Mouse (Mus musculus) megakaryocyte, embryonic 14.5 days (primary cell): ENCODE measurements around the gene Slamf9. TPM values are rescaled to one million over a fixed set of nuclear protein-coding genes. Genes with fewer than 3 reads are reported as not detected.

Source experiments
- H3K27me3 ChIP-seq: replicated peaks from 2 replicates; pipeline ENCODE3; 2012; ENCODE audit warnings: inconsistent platforms
- H3K36me3 ChIP-seq: replicated peaks from 2 replicates; pipeline ENCODE3; 2012; ENCODE audit warnings: low read length, inconsistent platforms, mixed read lengths
- H3K4me1 ChIP-seq: 2 replicates; pipeline ENCODE4 v1.6.1; 2012; ENCODE audit warnings: inconsistent platforms
- H3K4me3 ChIP-seq: replicated peaks from 2 replicates; pipeline ENCODE3; 2012; ENCODE audit warnings: moderate library complexity, mild to moderate bottlenecking, inconsistent platforms
- H3K9me3 ChIP-seq: 2 replicates; pipeline ENCODE4 v1.6.1; 2012; ENCODE audit warnings: inconsistent platforms
- FLI1 ChIP-seq: IDR thresholded peaks from 2 replicates; pipeline ENCODE4 v1.6.1; 2012; ENCODE audit warnings: low read length, inconsistent platforms, mixed read lengths
- GATA1 ChIP-seq: IDR thresholded peaks from 3 replicates; pipeline ENCODE4 v1.6.1; 2012; ENCODE audit warnings: mixed read lengths, low read length, inconsistent platforms, borderline replicate concordance
- polyA plus RNA-seq: library from polyadenylated mRNA; stranded (reverse); fragments of >175 nt; gene quantifications from 2 replicates; pipeline ENCODE4 v1.2.3, GENCODE M21; 2012; ENCODE audit warnings: low replicate concordance; ENCODE audit not compliant: insufficient read depth

Gene Slamf9
- polyA plus RNA-seq, 1 experiment = not detected

DNA sequence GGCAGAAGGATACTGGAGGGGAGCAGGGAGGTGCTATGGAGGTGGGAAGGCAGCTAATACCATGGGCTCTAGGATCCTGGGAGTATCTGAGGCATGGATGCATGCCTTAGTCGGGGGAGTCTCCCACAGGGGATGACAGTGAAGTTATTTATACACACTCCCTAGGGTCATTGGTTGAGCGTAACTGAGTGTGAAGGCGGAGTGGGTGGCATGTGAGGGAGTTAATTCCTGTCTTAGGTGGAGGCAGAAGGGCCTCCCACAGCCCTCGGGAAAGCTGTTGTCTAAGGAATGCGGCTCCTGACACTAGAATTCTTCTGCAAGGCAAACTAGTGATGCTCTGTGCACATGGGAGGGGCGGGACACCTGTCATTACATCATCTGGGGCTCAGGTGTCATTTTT is 38.4 kb upstream of the Slamf9 start:
- Histone ChIP-seq H3K36me3 (no peaks in the 10 kb centered on the region), H3K9me3 (0 out of 2 replicates have a peak, but pooled peaks cover 3% of the 10 kb centered on the region), H3K4me3 (no peak overlapping the region), H3K27me3 (peaks cover 12% of the 10 kb centered on the region), H3K4me1 (0 out of 2 replicates have a peak, but pooled peaks cover 3% of the 10 kb centered on the region)
- no peak for TF ChIP-seq FLI1
- TF ChIP-seq GATA1 = no peak

DNA sequence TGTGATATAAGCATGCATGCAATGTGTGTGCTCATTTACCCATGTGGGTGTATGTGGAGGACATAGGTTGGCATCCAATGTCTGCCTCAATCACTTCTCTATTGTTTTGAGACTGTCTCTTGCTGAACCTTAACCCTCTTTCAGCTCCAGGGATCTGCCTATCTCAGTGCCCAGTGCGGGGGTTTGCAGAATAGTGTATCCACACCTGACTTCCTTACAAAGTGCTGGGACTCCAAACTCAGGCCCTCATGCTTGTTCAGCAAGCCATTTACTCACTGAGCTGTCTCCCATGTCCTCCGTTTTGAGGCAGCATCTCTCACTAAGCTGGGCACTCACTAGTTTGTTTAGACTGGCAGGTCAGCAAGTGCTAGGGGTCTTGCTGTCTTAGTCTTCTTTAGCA is 36.5 kb upstream of the Slamf9 start:
- H3K4me1 ChIP-seq = no peaks in the 10 kb centered on the region
- TF ChIP-seq FLI1 = no peak
- no peak for TF ChIP-seq GATA1
- no peak overlapping the region for H3K4me3 ChIP-seq

GRCm38 (mm10) chr1:172440521-172440920 is 34.6 kb upstream of the Slamf9 start:
- no peak overlapping the region for H3K4me3 ChIP-seq
- no peaks in the 10 kb centered on the region for H3K36me3 ChIP-seq

More for the DNA sequence above, 36.5 kb upstream of the Slamf9 start:
- Histone ChIP-seq H3K36me3 (no peaks in the 10 kb centered on the region), H3K9me3 (0 out of 2 replicates have a peak, but pooled peaks cover 3% of the 10 kb centered on the region), H3K27me3 (peaks cover 12% of the 10 kb centered on the region)

DNA sequence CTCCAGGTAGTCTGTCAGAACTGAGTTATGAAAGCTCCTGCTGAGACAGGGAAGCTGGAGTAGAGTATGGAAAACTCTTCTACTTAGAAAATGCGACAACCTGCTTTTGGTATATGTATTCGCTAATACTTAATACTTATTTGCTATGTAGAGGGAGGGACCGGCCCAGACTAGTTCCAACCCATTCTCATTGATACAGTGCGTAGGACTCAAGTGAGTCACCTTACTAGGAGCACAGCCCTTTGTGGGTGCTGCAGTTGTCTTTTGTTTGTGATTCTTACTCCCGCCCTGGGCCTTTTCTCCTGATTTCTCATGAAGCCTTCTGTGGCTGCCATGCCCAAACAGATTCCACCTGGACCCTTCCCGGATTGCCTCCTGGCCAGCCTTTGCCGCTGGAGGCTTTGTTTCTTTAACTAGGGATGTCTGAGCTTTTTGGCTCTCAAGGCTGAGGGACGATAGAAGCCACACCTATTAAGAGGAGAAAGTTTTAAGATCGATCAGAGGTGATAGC is 33.2 kb upstream of the Slamf9 start:
- Histone ChIP-seq H3K27me3 (peaks cover 8% of the 10 kb centered on the region), H3K4me3 (no peak overlapping the region), H3K9me3 (no peaks in the 10 kb centered on the region), H3K36me3 (no peaks in the 10 kb centered on the region), H3K4me1 (no peaks in the 10 kb centered on the region)
- TF ChIP-seq FLI1 (no peak), GATA1 (no peak)

More at GRCm38 (mm10) chr1:172440521-172440920, 34.6 kb upstream of the Slamf9 start:
- Histone ChIP-seq H3K9me3 (no peaks in the 10 kb centered on the region), H3K27me3 (peaks cover 12% of the 10 kb centered on the region), H3K4me1 (no peaks in the 10 kb centered on the region)
- no peak for TF ChIP-seq GATA1
- TF ChIP-seq FLI1 = no peak

GRCm38 (mm10) chr1:172450226-172450625 is 24.9 kb upstream of the Slamf9 start:
- H3K27me3 ChIP-seq = peaks cover 3% of the 10 kb centered on the region
- no peak overlapping the region for H3K4me3 ChIP-seq
- 0 out of 2 replicates have a peak, but pooled peaks cover 2% of the 10 kb centered on the region for H3K4me1 ChIP-seq
- no peak for TF ChIP-seq FLI1
- TF ChIP-seq GATA1 = no peak
- no peaks in the 10 kb centered on the region for H3K9me3 ChIP-seq
- no peaks in the 10 kb centered on the region for H3K36me3 ChIP-seq

DNA sequence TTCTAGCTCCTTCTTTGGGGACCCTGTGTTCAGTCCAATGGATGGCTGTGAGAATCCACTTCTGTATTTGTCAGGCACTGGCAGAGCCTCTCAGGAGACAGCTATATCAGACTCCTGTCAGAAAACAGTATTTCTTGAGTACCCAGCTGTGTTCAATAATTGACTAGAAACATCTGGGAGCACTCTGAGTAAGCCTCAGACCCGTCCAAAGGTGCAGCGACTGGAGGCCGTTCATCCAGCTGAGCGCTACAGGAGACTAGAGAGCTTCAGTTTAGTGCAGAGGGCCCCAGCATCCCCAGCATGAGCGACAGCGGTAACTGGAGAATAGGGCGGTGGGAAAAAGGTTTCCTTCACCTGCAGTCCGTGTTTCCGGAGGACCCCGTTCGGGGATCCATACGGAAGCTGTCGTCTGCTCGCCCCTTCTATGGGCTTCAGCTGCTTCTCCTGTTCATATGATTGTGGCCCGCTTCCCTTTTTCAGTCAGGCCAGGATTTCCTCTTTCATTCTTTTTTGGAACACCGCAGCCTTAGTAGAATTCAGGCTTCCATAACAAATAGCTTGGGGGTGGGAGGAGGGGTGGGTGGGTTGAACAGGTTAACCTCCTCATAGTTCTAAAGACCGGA is 24.2 kb upstream of the Slamf9 start:
- peaks cover 7% of the 10 kb centered on the region; the same call in 1 of the 2 replicates for H3K4me1 ChIP-seq
- peak overlapping the region; percentile 46 for H3K4me3 ChIP-seq
- no peaks in the 10 kb centered on the region for H3K36me3 ChIP-seq
- H3K9me3 ChIP-seq = no peaks in the 10 kb centered on the region
- H3K27me3 ChIP-seq = peaks cover 3% of the 10 kb centered on the region
- TF ChIP-seq GATA1 = no peak
- no peak for TF ChIP-seq FLI1

GRCm38 (mm10) chr1:172452911-172453310 is 22.2 kb upstream of the Slamf9 start:
- H3K4me1 ChIP-seq = peaks cover 9% of the 10 kb centered on the region; the same call in 1 of the 2 replicates
- TF ChIP-seq GATA1 (no peak), FLI1 (no peak)
- H3K9me3 ChIP-seq = 0 out of 2 replicates have a peak, but pooled peaks cover 4% of the 10 kb centered on the region
- no peaks in the 10 kb centered on the region for H3K36me3 ChIP-seq
- H3K27me3 ChIP-seq = peaks cover 3% of the 10 kb centered on the region
- no peak overlapping the region for H3K4me3 ChIP-seq

- Histone ChIP-seq H3K4me3 (no peak overlapping the region), H3K27me3 (peaks cover 3% of the 10 kb centered on the region), H3K36me3 (no peaks in the 10 kb centered on the region), H3K9me3 (0 out of 2 replicates have a peak, but pooled peaks cover 4% of the 10 kb centered on the region), H3K4me1 (peaks cover 9% of the 10 kb centered on the region; the same call in 1 of the 2 replicates)
- no peak for TF ChIP-seq FLI1
- no peak for TF ChIP-seq GATA1
Observed at GRCm38 (mm10) chr1:172453810-172454209, 21.3 kb upstream of the Slamf9 start.

DNA sequence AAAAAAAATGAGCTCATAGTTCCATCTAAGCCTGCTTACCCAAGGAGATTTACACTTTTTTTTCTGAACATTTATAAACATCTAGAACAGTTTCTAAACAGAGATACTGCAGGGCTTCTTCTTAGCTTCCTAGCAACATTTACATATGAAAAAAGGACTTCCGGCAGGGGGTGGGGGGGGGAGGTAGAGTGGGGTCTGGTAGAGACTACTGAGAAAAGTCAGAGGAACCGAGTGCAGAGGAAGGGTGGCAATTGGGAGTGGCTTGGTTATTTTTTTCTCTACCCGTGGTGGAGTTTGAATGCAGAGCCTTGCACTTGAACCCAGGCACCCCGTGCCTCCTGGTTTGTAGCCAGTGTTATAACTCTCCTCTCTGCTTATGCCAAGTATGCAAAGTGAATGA is 19.7 kb upstream of the Slamf9 start:
- Histone ChIP-seq H3K27me3 (peaks cover 3% of the 10 kb centered on the region), H3K9me3 (0 out of 2 replicates have a peak, but pooled peaks cover 4% of the 10 kb centered on the region), H3K4me1 (peaks cover 22% of the 10 kb centered on the region), H3K4me3 (no peak overlapping the region), H3K36me3 (no peaks in the 10 kb centered on the region)
- no peak for TF ChIP-seq GATA1
- no peak for TF ChIP-seq FLI1

DNA sequence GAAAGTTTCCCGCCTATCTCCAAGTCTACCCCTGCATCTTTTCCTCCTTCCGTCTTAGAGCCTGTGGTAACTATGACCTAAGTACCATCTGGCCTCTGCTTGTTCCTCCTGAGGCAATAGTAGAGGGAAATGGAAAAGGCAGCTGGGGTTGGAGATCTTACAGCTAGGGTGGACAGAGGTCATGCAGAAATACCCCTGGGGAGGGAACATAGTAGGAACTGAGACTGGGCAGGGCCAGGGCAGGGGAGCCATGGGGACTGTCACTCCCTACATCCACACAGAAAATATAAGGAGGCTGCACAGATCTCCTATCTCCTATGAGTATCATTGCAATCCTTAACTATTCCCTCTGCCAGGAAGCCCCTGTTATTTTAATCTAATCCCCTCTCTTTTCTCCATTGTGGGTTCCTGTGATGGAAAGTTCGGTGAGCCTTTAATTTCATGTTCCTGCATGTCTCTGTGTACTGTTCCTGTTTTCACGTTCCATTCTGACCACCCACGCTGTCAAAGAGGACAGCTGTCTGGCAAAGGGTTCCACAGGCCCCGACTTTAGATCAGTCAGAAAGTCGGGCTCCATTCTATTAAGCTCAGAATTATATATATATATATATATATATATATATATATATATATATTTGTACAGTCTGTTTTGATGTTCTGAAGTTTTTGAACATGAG is 19.0 kb upstream of the Slamf9 start:
- H3K4me1 ChIP-seq = peaks cover 19% of the 10 kb centered on the region
- H3K9me3 ChIP-seq = 0 out of 2 replicates have a peak, but pooled peaks cover 4% of the 10 kb centered on the region
- TF ChIP-seq GATA1 (no peak), FLI1 (no peak)
- no peak overlapping the region for H3K4me3 ChIP-seq
- H3K27me3 ChIP-seq = peaks cover 3% of the 10 kb centered on the region
- no peaks in the 10 kb centered on the region for H3K36me3 ChIP-seq
